Mouse (Mus musculus) heart, postnatal 25 days (tissue): Measurements from ENCODE around the gene Dazap1. TPM values are rescaled to one million over a fixed set of nuclear protein-coding genes. Genes with fewer than 3 reads are reported as not detected.

Source experiments
- microRNA-seq: library from miRNA; unstranded; fragments of <30 nt; microRNA quantifications from one replicate; pipeline ENCODE4 v1.2.0, GENCODE M21; 2022
- total RNA-seq, 2 experiments: library from RNA; stranded (reverse); gene quantifications; 2 replicates each; pipeline ENCODE4 v1.2.3; 2021

Gene Dazap1
- total RNA-seq, 2 experiments from 2014 or later = 55.0 to 69.6 TPM

Small RNA genes lying within 50 kb of the gene (microRNA-seq; reads per million reads assigned to microRNA genes)
- not detected for gene Mir6911

Other genes starting within 250 kb of the Dazap1 start
- 1 to 10 TPM; 4.7 to 4.9 TPM for gene Arhgap45, start 244.8 kb upstream of the Dazap1 start, total RNA-seq
- gene Polr2e, start 221.7 kb upstream of the Dazap1 start, total RNA-seq = 10 to 100 TPM; 79.3 to 81.2 TPM
- gene Gpx4, start 214.3 kb upstream of the Dazap1 start, total RNA-seq = 100 to 1,000 TPM; 691 to 812 TPM
- gene Sbno2, start 155.9 kb upstream of the Dazap1 start, total RNA-seq = 10 to 100 TPM; 11.0 to 11.6 TPM
- 100 to 1,000 TPM; 133 to 138 TPM for gene Stk11, start 145.7 kb upstream of the Dazap1 start, total RNA-seq
- gene Atp5d, start 122.9 kb upstream of the Dazap1 start, total RNA-seq = 1,000 to 10,000 TPM; 1,252 to 1,264 TPM
- gene Cbarp, start 120.7 kb upstream of the Dazap1 start, total RNA-seq = 1 to 10 TPM; 2.4 to 3.1 TPM
- 100 to 1,000 TPM in 1 of 2 experiments, 10 to 100 TPM in 1; 92.1 to 120 TPM for gene Midn, start 113.2 kb upstream of the Dazap1 start, total RNA-seq
- 10 to 100 TPM; 31.7 to 43.1 TPM for gene Cirbp, start 95.5 kb upstream of the Dazap1 start, total RNA-seq
- gene 1600002K03Rik, start 88.5 kb upstream of the Dazap1 start, total RNA-seq = 1 to 10 TPM; 4.2 to 5.2 TPM
- 1 to 10 TPM in 1 of 2 experiments, under 1 TPM in 1; 0.91 to 1.1 TPM for gene Efna2, start 82.0 kb upstream of the Dazap1 start, total RNA-seq
- gene Mum1, start 35.1 kb upstream of the Dazap1 start, total RNA-seq = 10 to 100 TPM; 15.3 to 16.7 TPM
- 100 to 1,000 TPM; 957 to 967 TPM for gene Ndufs7, start 12.4 kb upstream of the Dazap1 start, total RNA-seq
- 1 to 10 TPM; 9.0 to 9.3 TPM for gene Gamt, start 474 bp upstream of the Dazap1 start, total RNA-seq
- gene Rps15, start 31.0 kb downstream of the Dazap1 start, total RNA-seq = 100 to 1,000 TPM; 703 to 732 TPM
- gene Apc2, start 34.5 kb downstream of the Dazap1 start, total RNA-seq = 1 to 10 TPM; 3.4 to 4.0 TPM
- 10 to 100 TPM; 11.4 to 13.8 TPM for gene 2310011J03Rik, start 59.1 kb downstream of the Dazap1 start, total RNA-seq
- gene Pcsk4, start 68.0 kb downstream of the Dazap1 start, total RNA-seq = 1 to 10 TPM; 1.3 to 1.6 TPM
- 1 to 10 TPM; 1.9 to 2.1 TPM for gene Reep6, start 68.5 kb downstream of the Dazap1 start, total RNA-seq
- gene Adamtsl5, start 86.9 kb downstream of the Dazap1 start, total RNA-seq = 10 to 100 TPM; 68.4 to 71.7 TPM
- under 1 TPM; 0.18 to 0.36 TPM for gene Plk5, start 95.0 kb downstream of the Dazap1 start, total RNA-seq
- gene Mex3d, start 126.2 kb downstream of the Dazap1 start, total RNA-seq = 1 to 10 TPM; 7.5 to 8.8 TPM
- gene Mbd3, start 138.1 kb downstream of the Dazap1 start, total RNA-seq = 10 to 100 TPM; 85.2 to 88.9 TPM
- 1,000 to 10,000 TPM; 1,983 to 2,045 TPM for gene Uqcr11, start 145.3 kb downstream of the Dazap1 start, total RNA-seq
- 10 to 100 TPM; 20.3 to 20.9 TPM for gene Tcf3, start 172.2 kb downstream of the Dazap1 start, total RNA-seq
- gene Onecut3, start 233.3 kb downstream of the Dazap1 start, total RNA-seq = under 1 TPM in 1 of 2 experiments, not detected in 1; 0.05 TPM